Mouse (Mus musculus) Patski (cell line): ENCODE results near the gene Rras2. TPM values are rescaled to one million over a fixed set of nuclear protein-coding genes. Genes with fewer than 3 reads are reported as not detected.

Experiments used
- ATAC-seq: fragments of 100-300 bp; one replicate; pipeline ENCODE4 v1.8.0; 2021
- CTCF ChIA-PET: fragments of 350-600 bp; sonication (Branson Sonifier 250); formaldehyde crosslinking; loops from one replicate; lab custom pipeline; 2022; ENCODE audit warnings: inconsistent platforms; lab: Charles Lee
- POLR2A ChIA-PET: fragments of 350-600 bp; sonication (Branson Sonifier 250); formaldehyde crosslinking; loops from one replicate; lab custom pipeline; 2022; ENCODE audit warnings: antibody characterized with exemption, inconsistent platforms; lab: Charles Lee
- DNase-seq: peaks from one replicate; pipeline ENCODE4 v3.0.0-alpha.2; 2011; ENCODE audit warnings: low read depth, low spot score
- H3K27me3 ChIP-seq: fragments of 371-371 bp; one replicate; pipeline ENCODE4 v1.5.1; 2021
- CTCF ChIP-seq: fragments of 100-300 bp; IDR thresholded peaks from one replicate; pipeline ENCODE4 v1.5.1; 2021
- in situ Hi-C: fragments of 300-500 bp; cut with MboI; formaldehyde crosslinking; loops from 3 replicates; pipeline ENCODE4 v1.11.1; 2018; ENCODE audit warnings: low pct_unique_long_range_greater_than_20kb, mixed read lengths
- polyA plus RNA-seq: library from polyadenylated mRNA; unstranded; gene quantifications from one replicate; pipeline ENCODE4 v1.2.3, GENCODE M21; 2021

The Rras2 gene
- polyA plus RNA-seq, 1 experiment from 2014 or later = 145 TPM

DNA sequence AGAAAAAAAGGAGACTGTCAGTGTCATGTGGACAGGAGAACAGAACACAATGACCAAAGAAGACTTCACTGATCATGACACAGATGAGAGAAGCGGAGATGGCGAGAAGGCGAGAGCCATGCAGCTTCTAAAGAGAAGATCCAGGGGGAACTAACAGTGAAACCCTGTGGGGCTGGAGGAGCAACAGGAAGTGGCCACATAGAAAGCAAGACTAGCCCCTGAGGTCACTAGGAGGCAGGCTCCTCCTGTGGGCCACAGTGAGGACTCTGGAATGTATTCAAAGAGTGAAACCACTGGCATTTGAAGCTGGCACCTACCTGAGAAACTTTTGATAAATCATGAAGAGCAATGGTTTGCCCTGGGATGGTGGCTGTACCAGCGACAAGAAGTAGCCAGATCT lies 38.2 kb downstream of the Rras2 start:
- H3K27me3 ChIP-seq = no peaks in the 10 kb centered on the region
- in situ Hi-C loops = no loop called here
- ATAC-seq (peak; percentile 67), DNase-seq (no peak)
- peak; percentile 30 for TF ChIP-seq CTCF
- POLR2A ChIA-PET = interaction anchor here (0.6 to 0.8 kb wide), 2 partner anchors 36 to 768 kb away, joined by 3 read pairs; no protein-coding TSS in a partner anchor
- CTCF ChIA-PET = interaction anchor here (1.1 to 1.8 kb wide), 9 partner anchors 8 to 134 kb away, joined by 3 to 6 read pairs (median 3); no protein-coding TSS in a partner anchor

DNA sequence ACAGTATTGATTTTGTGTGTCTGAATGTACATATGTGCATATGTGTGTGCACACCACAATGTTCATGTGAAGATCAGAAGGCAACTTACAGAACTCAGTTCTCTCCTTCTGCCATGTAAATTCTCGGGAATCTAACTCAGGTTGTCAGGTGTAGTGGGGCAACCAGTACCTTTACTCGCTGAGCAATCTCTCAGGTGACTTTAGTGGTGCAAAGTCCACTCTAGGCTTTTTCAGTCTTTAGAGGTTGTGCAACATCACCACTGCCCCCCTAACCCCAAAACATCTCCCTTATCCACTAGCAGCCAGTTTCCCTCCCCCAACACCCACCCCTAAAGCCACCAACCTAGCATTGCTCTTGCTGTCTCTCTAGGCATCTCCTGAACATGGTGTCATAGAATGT lies 43.0 kb downstream of the Rras2 start:
- in situ Hi-C loops = no loop called here
- DNase-seq = no peak
- H3K27me3 ChIP-seq = no peaks in the 10 kb centered on the region
- POLR2A ChIA-PET = no interaction called here
- CTCF ChIA-PET = interaction anchor here (1.1 kb wide), 1 partner anchor 15 kb away, joined by 3 read pairs; no protein-coding TSS in a partner anchor
- no peak for ATAC-seq
- TF ChIP-seq CTCF = no peak

DNA sequence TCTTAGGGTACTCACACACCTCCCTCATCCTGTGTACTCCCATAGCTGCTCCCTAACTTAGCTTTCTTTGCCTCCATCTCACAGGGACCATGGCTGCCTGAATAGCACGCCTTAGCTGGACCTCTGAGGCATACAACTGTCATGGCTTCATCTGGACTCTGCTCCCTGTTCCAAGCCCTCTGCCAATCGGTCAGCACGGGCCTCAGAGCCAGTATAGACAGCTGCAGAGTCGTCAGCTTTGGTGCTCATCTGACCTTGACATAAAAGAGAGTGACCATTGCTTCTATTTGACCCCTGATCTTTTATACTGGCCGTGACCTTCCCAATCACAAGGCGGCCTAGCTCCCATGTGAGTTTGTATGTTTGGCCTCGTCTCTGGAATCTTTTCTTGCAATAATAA lies 43.4 kb downstream of the Rras2 start:
- ATAC-seq (no peak), DNase-seq (no peak)
- no peaks in the 10 kb centered on the region for H3K27me3 ChIP-seq
- in situ Hi-C loops = no loop called here
- CTCF ChIA-PET = interaction anchor here (1.1 kb wide), 1 partner anchor 15 kb away, joined by 3 read pairs; no protein-coding TSS in a partner anchor
- no peak for TF ChIP-seq CTCF
- POLR2A ChIA-PET = no interaction called here

DNA sequence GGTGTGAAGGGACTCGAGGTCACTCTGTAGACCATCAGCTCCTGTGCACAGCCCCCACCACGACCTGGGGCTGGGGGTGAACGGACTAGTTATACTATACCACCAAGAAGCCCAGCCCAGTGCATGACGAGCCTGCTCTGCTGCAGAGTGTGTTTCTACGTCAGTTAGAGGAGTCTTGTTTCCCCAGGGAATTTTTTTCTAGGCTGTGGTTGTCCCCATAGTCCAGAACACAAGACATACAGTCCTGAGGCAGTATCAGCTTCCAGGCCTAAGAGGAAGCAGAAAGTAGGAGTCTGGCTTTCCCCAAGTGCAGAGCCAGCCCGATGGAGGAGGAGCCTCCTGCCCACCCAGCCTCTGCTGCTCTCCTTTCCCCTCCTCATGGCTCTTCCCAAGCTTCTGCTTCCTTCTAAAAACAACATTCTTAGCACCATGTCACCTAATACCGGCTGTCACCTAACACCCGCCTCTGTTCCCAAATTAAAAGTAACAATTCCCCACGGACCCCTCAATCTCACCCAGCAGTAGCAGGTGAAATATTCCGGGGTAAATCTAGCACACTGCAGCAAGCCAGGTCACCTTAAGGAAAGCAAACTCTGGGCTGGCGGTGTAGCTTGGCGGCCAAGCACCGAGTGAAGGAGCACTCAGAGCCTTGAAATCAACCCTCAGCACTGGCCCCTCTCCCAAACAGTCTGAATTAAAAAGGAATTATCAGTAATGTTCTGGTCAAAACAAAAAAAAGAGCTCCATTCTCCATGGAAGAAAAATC lies 45.5 kb downstream of the Rras2 start:
- no peak for TF ChIP-seq CTCF
- in situ Hi-C loops = no loop called here
- DNase-seq (no peak), ATAC-seq (peak; percentile 11)
- ChIA-PET CTCF (interaction anchor here (0.7 to 1.2 kb wide), 7 partner anchors 10 to 142 kb away, joined by 3 to 4 read pairs (median 3); no protein-coding TSS in a partner anchor), POLR2A (interaction anchor here (1.2 kb wide), 1 partner anchor 15 kb away, joined by 5 read pairs; no protein-coding TSS in a partner anchor)
- H3K27me3 ChIP-seq = no peaks in the 10 kb centered on the region

DNA sequence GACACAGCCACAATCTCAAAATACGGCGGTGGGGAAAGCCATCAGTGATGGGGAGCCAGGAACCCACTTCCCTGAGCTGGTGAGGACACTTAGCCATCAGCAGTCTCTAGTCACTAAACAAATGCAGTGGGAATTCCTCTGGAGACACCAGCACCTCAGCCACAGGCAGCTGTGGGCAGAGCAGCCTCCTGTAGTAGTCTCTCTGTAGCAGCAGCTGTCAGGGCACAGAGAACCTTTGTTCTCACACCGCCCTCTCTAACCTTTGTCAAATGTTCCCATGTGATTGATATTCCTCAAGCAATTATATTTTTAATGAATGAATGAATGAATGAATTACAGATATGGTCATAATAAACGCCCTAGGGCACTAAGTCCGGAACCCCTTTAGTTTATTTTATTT lies 46.2 kb downstream of the Rras2 start:
- DNase-seq (no peak), ATAC-seq (no peak)
- no peak for TF ChIP-seq CTCF
- ChIA-PET CTCF (interaction anchor here (0.9 to 1.1 kb wide), 3 partner anchors 14 to 142 kb away, joined by 3 to 4 read pairs (median 4); no protein-coding TSS in a partner anchor), POLR2A (no interaction called here)
- in situ Hi-C loops = no loop called here
- H3K27me3 ChIP-seq = no peaks in the 10 kb centered on the region

DNA sequence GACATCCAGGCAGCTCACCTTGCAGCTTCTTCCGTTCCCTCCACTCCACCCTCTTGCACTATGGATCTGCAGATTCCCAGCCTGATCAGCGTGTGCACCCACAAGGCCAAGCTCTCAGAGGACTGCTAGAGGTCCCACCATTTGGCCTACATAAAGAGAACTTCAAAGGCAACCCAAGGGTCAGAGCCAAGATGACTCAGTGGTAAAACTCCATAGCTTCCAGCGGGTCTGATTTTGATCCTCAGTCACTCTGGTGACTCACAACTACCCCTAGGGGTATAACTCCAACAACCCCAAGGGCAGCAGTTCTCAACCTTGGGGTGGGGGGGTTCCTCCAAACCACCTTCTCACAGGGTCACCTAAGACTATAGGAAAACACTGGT lies 47.1 kb downstream of the Rras2 start:
- no peaks in the 10 kb centered on the region for H3K27me3 ChIP-seq
- DNase-seq (no peak), ATAC-seq (no peak)
- in situ Hi-C loops = no loop called here
- TF ChIP-seq CTCF = no peak
- POLR2A ChIA-PET = no interaction called here
- CTCF ChIA-PET = interaction anchor here (1.0 kb wide), 1 partner anchor 143 kb away, joined by 4 read pairs; no protein-coding TSS in a partner anchor

DNA sequence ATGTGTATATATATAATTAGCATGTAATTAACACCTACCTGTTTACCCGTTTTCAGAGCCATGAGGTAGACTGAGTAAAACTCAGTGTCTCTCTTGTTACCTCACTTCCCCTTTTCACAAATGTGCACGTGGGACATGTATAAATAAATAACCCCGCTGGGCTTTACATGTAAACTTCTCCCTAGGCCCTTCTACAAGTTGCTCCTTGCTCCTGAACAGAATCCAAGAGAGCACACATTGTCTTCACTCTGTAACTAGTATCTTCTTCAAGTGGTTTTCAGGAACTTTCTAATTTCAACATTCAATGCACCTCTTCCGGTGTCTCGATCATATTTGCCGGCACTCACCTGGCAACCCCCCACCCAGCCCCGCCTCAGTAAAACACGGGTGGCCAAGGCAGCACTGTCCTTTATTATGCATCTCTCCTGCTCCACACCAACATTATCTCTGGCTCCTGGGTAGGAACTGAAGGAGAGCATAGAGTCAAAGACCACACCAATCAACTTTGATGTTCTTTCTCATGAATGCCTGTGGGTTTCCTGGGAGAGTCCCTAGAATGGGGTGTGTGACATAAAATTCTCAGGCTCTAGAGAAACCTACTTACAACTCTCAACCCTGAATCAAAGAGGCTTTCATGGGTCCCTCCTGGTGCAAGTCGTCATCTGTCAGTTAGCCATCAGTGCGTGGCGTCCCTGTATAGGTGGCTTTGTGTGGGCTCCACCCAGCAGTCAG lies 47.7 kb downstream of the Rras2 start:
- in situ Hi-C loops = loop anchor here (5.0 to 10.0 kb wide), 2 partner anchors 45 to 142 kb away; partner anchors contain the start of gene Rras2
- ATAC-seq (no peak), DNase-seq (no peak)
- no peak for TF ChIP-seq CTCF
- ChIA-PET CTCF (no interaction called here), POLR2A (no interaction called here)
- H3K27me3 ChIP-seq = no peaks in the 10 kb centered on the region

DNA sequence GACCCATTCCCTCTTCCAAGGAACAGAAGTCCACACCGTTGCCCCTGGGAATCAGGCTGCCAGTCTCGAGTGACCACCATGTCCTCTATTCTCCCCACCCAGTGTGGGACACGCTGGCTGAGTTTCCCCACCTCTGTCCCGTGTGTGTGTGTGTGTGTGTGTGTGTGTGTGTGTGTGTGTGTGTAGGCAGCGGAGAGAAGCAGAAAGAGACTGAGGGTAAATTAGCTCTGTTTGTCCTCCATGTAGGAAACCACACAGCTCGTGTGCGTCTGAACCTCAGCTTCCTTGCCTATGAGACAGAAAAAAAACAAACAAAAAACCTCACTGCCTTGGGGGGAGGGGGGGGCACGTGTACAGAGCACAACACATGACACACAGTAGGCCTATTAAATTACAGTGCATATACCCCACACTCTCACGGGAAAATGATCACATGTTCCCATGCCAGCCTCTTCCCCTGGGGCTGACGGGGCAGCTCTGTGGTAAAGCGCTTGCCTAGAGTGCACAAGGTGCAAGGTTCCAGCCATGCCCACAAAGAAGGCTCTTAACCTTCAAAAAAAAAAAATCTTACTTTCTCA lies 48.5 kb downstream of the Rras2 start:
- TF ChIP-seq CTCF = no peak
- ChIA-PET POLR2A (no interaction called here), CTCF (interaction anchor here (1.3 kb wide), 1 partner anchor 10 kb away, joined by 4 read pairs; no protein-coding TSS in a partner anchor)
- DNase-seq = no peak
- in situ Hi-C loops = loop anchor here (5.0 to 10.0 kb wide), 2 partner anchors 46 to 143 kb away; partner anchors contain the start of gene Rras2
- no peak for ATAC-seq
- no peaks in the 10 kb centered on the region for H3K27me3 ChIP-seq

DNA sequence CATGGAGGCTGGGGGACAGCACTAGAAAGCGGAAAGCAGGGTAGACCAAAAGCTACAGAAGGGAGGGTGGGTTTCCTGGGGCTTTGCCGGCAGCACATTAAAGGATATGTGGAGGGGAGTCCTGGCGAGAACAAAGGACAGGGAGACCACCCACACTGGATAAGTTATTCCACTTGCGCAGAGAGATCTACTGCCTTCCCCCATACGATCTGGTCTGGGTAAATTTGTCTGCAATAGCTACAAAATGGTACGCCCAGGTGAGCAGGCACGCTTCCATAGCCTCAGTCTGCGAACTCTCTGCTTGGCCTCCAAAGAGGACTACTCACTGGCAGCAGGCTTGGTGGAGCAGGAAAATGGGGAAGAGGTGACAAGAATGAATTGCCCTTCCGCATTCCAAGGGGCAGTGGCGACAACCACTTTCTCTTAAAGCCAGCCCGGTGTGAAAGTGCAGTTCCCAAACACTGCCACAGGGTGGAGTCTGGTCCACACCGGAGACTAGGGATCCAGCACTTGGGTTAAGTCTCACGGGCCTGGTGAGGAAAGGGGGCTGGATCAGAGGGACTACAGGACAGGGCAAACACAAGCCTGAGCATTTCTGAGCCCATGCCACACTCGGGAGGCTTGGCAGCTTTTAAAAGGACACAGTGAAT lies 50.9 kb downstream of the Rras2 start:
- ChIA-PET POLR2A (no interaction called here), CTCF (interaction anchor here (0.7 to 2.0 kb wide), 7 partner anchors 10 to 147 kb away, joined by 3 to 22 read pairs (median 4); no protein-coding TSS in a partner anchor)
- peak; percentile 68 for DNase-seq
- peak; percentile 84 for ATAC-seq
- H3K27me3 ChIP-seq = no peaks in the 10 kb centered on the region
- peak; percentile 95 for TF ChIP-seq CTCF
- in situ Hi-C loops = loop anchor here (5.0 to 10.0 kb wide), 2 partner anchors 48 to 146 kb away; partner anchors contain the start of gene Rras2
